Mouse (Mus musculus) lung, postnatal 0 days (tissue): ENCODE data around the gene Vps25. TPM values are rescaled to one million over a fixed set of nuclear protein-coding genes. Genes with fewer than 3 reads are reported as not detected.

Experiments
- ATAC-seq: fragments of 200-750 bp; cut with Nextera tagmentation; 2 replicates; pipeline ENCODE4 v1.8.0; 2017; ENCODE audit warnings: moderate library complexity
- DNase-seq: peaks from one replicate; pipeline ENCODE4 v3.0.0-alpha.2; 2016; ENCODE audit warnings: low spot score
- H3K27ac ChIP-seq: fragments of 300-500 bp; sonication (generic); 2 replicates; pipeline ENCODE4 v1.5.1; 2014; ENCODE audit warnings: antibody characterized with exemption, mild to moderate bottlenecking, low read length, mixed read lengths
- H3K27me3 ChIP-seq: fragments of 300-500 bp; sonication (generic); replicated peaks from 2 replicates; pipeline ENCODE4 v1.6.1; 2014; ENCODE audit warnings: low read length, mixed read lengths; ENCODE audit not compliant: insufficient read depth
- H3K36me3 ChIP-seq: fragments of 300-500 bp; sonication (generic); 2 replicates; pipeline ENCODE4 v1.6.1; 2014; ENCODE audit warnings: low read length, mixed read lengths; ENCODE audit not compliant: insufficient read depth
- H3K4me1 ChIP-seq: fragments of 300-500 bp; sonication (generic); 2 replicates; pipeline ENCODE4 v1.6.1; 2014; ENCODE audit warnings: antibody characterized with exemption, low read depth, low read length, mixed read lengths; ENCODE audit not compliant: insufficient read depth
- H3K4me2 ChIP-seq: fragments of 300-500 bp; sonication (generic); replicated peaks from 2 replicates; pipeline ENCODE4 v1.6.1; 2014; ENCODE audit warnings: low read depth, mild to moderate bottlenecking, low read length, moderate library complexity, mixed read lengths
- H3K4me3 ChIP-seq: fragments of 300-500 bp; sonication (generic); 2 replicates; pipeline ENCODE4 v1.5.1; 2014; ENCODE audit warnings: low read depth, low read length
- H3K9ac ChIP-seq: fragments of 300-500 bp; sonication (generic); replicated peaks from 2 replicates; pipeline ENCODE4 v1.6.1; 2014; ENCODE audit warnings: low read depth, mild to moderate bottlenecking
- H3K9me3 ChIP-seq: fragments of 300-500 bp; sonication (generic); 2 replicates; pipeline ENCODE4 v1.6.1; 2016; ENCODE audit warnings: low read length, mixed read lengths
- CTCF ChIP-seq: IDR thresholded peaks from 2 replicates; pipeline ENCODE4 v1.5.1; 2016; ENCODE audit warnings: antibody characterized with exemption, mild to moderate bottlenecking
- EP300 ChIP-seq: IDR thresholded peaks from 2 replicates; pipeline ENCODE4 v1.6.1; 2016; ENCODE audit warnings: antibody characterized with exemption, mild to moderate bottlenecking, control low read depth
- WGBS: fragments of 180-500 bp; shearing (Covaris S2); extraction: QIAGEN DNeasy Blood & Tissue Kit; methylation state at CpG from one replicate; pipeline ENCODE4 v1.1.7; 2014; 5-methylcytosine and 5-hydroxymethylcytosine counted together
- polyA plus RNA-seq: library from polyadenylated mRNA; unstranded; fragments of >200 nt; fragmentation: Nextera tagmentation; extraction: Ambion mirVana; gene quantifications from 2 replicates; pipeline ENCODE4 v1.2.1, GENCODE M21; 2015

Gene Vps25
- polyA plus RNA-seq, 1 experiment from 2014 or later, result 133 TPM

DNA sequence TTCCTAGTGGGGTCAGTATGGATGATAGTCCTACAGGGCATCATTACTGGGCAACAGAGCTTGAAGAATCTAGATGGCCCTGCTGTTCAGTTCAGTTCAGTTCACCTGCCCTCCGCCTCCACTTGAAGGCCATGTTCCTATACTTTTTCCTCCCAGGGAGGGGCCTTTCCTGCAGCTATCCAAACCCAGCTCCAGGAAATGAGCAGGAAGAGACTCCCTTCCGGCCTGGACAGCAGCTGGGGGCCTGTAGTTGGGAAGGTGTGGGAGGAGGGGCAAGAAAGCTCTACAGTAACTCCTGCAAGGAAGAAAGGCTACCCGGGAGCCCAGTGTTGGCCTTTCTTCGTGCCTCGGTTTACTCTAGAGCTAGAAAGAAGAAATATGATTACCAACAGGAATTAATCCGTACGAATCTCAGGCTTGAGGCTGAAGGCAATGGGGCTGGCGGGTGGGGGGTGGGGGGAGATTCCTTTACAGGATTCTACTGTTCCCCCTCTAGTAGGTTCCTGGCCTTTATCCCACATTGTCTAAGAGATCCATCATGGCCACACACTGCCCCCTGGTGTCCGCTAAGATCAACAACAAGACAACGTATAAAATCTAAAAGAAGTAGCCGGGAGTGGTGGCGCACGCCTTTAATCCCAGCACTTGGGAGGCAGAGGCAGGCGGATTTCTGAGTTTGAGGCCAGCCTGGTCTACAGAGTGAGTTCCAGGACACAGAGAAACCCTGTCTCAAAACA lies 5.1 kb upstream of the Vps25 start:
- peak; percentile 85 for DNase-seq
- Histone ChIP-seq H3K4me1 (no peaks in the 10 kb centered on the region), H3K27me3 (0 out of 2 replicates have a peak, but pooled peaks cover 3% of the 10 kb centered on the region), H3K36me3 (no peaks in the 10 kb centered on the region), H3K27ac (peak overlapping the region; percentile 92), H3K4me3 (peak overlapping the region; percentile 50), H3K9ac (no peak overlapping the region), H3K9me3 (no peaks in the 10 kb centered on the region), H3K4me2 (peak overlapping the region; percentile 70)
- TF ChIP-seq EP300 (peak; percentile 94), CTCF (peak; percentile 78)
- peak; percentile 74 for ATAC-seq
- WGBS, result 36% methylated on average over 14 of the region's 14 CpGs

DNA sequence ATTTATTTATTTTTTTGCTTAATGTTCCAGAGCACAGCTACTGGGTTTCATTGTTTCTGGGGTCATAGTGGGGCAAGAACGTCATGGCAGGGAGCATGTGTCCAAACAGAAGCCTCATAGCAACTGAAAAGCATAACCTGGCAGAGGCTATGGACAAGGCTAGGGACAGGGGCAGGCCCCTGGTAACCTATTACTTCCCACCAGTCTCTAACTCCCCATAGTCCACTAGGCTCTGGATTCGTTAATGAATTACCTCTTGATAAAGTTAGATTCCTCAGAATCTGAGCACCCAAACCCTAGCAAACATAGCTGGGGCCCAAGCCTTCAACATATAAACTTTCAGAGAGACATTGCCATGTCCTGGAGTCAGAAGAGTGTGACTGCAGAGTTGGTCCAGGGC lies 2.5 kb upstream of the Vps25 start:
- ATAC-seq, result no peak

DNA sequence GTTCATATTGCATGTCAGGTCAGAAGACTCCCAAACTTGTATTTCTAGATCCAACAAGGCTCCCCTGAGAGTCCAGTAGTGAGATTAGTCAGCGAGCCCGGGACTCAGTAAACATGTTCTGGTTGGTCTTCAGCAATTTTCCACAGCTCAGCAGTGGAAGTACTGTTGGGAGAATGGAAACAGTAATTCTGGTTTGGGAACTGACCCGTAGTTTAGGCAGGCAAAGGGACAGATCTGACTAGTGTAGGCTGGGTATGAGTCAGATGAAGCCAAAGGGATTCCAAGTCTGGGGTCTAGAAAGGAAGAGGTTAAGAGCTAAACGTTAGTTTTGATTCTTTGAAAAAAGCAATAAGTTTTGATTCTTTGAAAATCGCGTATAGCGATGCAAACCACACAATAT lies 566 bp upstream of the Vps25 start:
- H3K4me3 ChIP-seq, result peak overlapping the region; percentile 92
- H3K27ac ChIP-seq, result peak overlapping the region; percentile 92
- H3K9me3 ChIP-seq, result no peaks in the 10 kb centered on the region
- H3K4me2 ChIP-seq, result peak overlapping the region; percentile 83
- peak overlapping the region; percentile 87; the same call in 1 of the 2 replicates for H3K9ac ChIP-seq
- DNase-seq, result no peak
- TF ChIP-seq CTCF (no peak), EP300 (no peak)
- no peak for ATAC-seq
- 3% methylated on average over 7 of the region's 7 CpGs for WGBS
- peaks cover 3% of the 10 kb centered on the region; the same call in 1 of the 2 replicates for H3K4me1 ChIP-seq
- no peaks in the 10 kb centered on the region for H3K36me3 ChIP-seq
- H3K27me3 ChIP-seq, result no peaks in the 10 kb centered on the region

More for the DNA sequence above, 2.5 kb upstream of the Vps25 start:
- Histone ChIP-seq H3K27ac (no peak overlapping the region), H3K9me3 (no peaks in the 10 kb centered on the region), H3K36me3 (no peaks in the 10 kb centered on the region), H3K4me1 (peaks cover 3% of the 10 kb centered on the region; the same call in 1 of the 2 replicates), H3K4me3 (no peak overlapping the region), H3K27me3 (no peaks in the 10 kb centered on the region), H3K4me2 (no peak overlapping the region), H3K9ac (no peak overlapping the region)
- no peak for DNase-seq
- TF ChIP-seq CTCF (no peak), EP300 (no peak)
- 75% methylated on average over 2 of the region's 2 CpGs for WGBS

DNA sequence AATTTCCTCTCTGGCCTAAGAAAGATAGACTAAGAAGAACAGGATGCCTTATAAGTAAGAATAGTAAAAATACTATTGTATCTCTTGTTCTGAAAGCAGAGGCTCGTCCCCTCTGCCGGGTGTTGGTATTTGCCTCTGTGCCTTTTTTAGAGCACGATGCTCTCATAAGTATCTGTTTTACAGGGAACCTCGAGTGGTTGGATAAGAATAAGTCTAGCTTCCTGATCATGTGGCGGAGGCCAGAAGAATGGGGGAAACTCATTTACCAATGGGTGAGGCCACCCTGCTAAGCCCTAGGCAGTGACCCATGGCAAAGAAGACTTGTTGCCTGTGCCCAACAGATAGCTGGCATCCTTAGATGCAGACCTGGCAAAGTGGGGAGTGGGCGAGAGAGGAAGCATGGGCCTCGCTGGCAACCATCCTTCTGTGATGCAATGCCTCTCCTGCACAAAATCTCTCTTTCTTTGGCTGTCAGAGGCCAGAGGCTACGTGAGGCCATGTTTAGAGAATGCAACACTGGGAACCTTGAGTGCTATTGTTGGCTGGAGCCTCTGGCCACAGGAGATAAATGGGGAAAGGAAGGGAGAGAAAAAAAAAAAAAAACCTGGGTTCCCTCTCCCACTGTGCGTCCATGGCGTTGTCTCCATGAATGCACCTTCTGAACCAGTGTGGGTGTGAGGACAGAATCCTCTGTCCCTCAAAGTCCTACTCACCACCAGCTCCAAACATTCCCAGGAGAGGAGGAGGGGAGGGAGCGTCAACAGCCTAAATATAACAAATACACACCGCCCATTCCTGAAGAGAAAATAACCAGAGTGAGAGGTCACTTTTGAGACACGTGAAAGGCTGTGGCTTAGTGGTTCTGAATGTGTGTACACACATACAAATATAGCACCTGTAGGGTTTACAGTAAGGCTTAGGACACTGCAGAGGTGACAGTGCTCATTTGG lies 2.6 kb downstream of the Vps25 start:
- H3K9me3 ChIP-seq, result no peaks in the 10 kb centered on the region
- peaks cover 8% of the 10 kb centered on the region; the same call in 1 of the 2 replicates for H3K4me1 ChIP-seq
- no peaks in the 10 kb centered on the region; the same call in 1 of the 2 replicates for H3K36me3 ChIP-seq
- no peak overlapping the region for H3K4me2 ChIP-seq
- ATAC-seq (no peak), DNase-seq (no peak)
- WGBS, result 80% methylated on average over 13 of the region's 13 CpGs
- no peak overlapping the region for H3K27ac ChIP-seq
- TF ChIP-seq CTCF (no peak), EP300 (no peak)
- no peaks in the 10 kb centered on the region for H3K27me3 ChIP-seq
- H3K4me3 ChIP-seq, result no peak overlapping the region
- no peak overlapping the region for H3K9ac ChIP-seq

DNA sequence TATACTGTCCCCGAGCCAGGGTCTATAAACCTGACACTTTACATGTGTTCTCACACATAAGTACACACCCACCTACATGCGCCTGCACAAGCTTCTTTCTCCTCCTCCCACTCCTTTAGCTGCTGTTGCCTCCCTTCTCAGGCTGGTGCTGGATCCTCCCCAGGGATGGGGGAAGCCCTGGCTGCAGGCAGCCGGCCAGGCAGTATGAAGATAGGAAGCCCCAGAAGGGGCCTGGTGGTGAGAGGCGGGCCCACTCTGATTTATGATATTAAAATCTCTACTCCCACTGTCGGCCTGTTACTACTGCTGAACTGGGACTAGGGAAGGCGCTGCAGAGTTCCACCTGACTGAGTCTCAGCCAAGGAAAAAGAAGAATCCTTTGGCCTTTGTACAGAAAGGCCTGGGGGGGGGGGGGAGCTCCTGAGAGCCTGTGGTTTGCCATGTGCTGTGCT lies 5.8 kb downstream of the Vps25 start:
- Histone ChIP-seq H3K27me3 (peaks cover 5% of the 10 kb centered on the region; the same call in 1 of the 2 replicates), H3K4me1 (peaks cover 15% of the 10 kb centered on the region; the same call in 1 of the 2 replicates), H3K4me2 (no peak overlapping the region), H3K9me3 (no peaks in the 10 kb centered on the region), H3K36me3 (no peaks in the 10 kb centered on the region; the same call in 1 of the 2 replicates), H3K4me3 (no peak overlapping the region), H3K9ac (no peak overlapping the region), H3K27ac (no peak overlapping the region)
- 28% methylated on average over 6 of the region's 6 CpGs for WGBS
- TF ChIP-seq EP300, result no peak
- no peak for TF ChIP-seq CTCF
- no peak for ATAC-seq
- no peak for DNase-seq
